Mouse (Mus musculus) thymus, postnatal 36 days (tissue): ENCODE data around the gene Erbin.

Experiments used
- DNase-seq, 2 experiments: peaks; one replicate each; pipeline ENCODE4 v3.0.0; 2022; ENCODE audit warnings: mixed read lengths in 2 of 2

Gene Erbin

GRCm38 (mm10) chr13:103910598-103910997 lies 9.7 kb downstream of the Erbin start:
- DNase-seq: no peak

- DNase-seq: no peak
Measured at GRCm38 (mm10) chr13:103909894-103910293, 10.4 kb downstream of the Erbin start.

GRCm38 (mm10) chr13:103900015-103900414 lies 20.3 kb downstream of the Erbin start:
- no peak for DNase-seq

- DNase-seq: no peak
Measured at GRCm38 (mm10) chr13:103897606-103898005, 22.7 kb downstream of the Erbin start.

- no peak for DNase-seq
Measured at GRCm38 (mm10) chr13:103893065-103893464, 27.2 kb downstream of the Erbin start.

- no peak for DNase-seq
Measured at GRCm38 (mm10) chr13:103890038-103890437, 30.3 kb downstream of the Erbin start.

GRCm38 (mm10) chr13:103886503-103886902 lies 33.8 kb downstream of the Erbin start:
- DNase-seq: no peak

GRCm38 (mm10) chr13:103881200-103881599 lies 39.1 kb downstream of the Erbin start:
- no peak for DNase-seq

- no peak for DNase-seq
Measured at GRCm38 (mm10) chr13:103876743-103877142, 43.6 kb downstream of the Erbin start.

- no peak for DNase-seq
Measured at GRCm38 (mm10) chr13:103875823-103876514, 44.3 kb downstream of the Erbin start.

GRCm38 (mm10) chr13:103870786-103871185 lies 49.5 kb downstream of the Erbin start:
- no peak for DNase-seq

- no peak for DNase-seq
Measured at GRCm38 (mm10) chr13:103870117-103870516, 50.2 kb downstream of the Erbin start.

- DNase-seq: no peak
Measured at GRCm38 (mm10) chr13:103868875-103869274, 51.4 kb downstream of the Erbin start.

GRCm38 (mm10) chr13:103862041-103862440 lies 58.3 kb downstream of the Erbin start:
- DNase-seq: no peak

GRCm38 (mm10) chr13:103859041-103859440 lies 61.3 kb downstream of the Erbin start:
- no peak for DNase-seq

GRCm38 (mm10) chr13:103847614-103848013 lies 72.7 kb downstream of the Erbin start:
- no peak for DNase-seq

GRCm38 (mm10) chr13:103841287-103842201 lies 78.8 kb downstream of the Erbin start:
- no peak for DNase-seq

GRCm38 (mm10) chr13:103838619-103839018 lies 81.7 kb downstream of the Erbin start:
- DNase-seq: no peak

GRCm38 (mm10) chr13:103829623-103830135 lies 90.6 kb downstream of the Erbin start:
- DNase-seq: no peak

GRCm38 (mm10) chr13:103822270-103822669 lies 98.0 kb downstream of the Erbin start:
- no peak for DNase-seq

GRCm38 (mm10) chr13:103819377-103819776 lies 100.9 kb downstream of the Erbin start:
- no peak for DNase-seq

GRCm38 (mm10) chr13:103817935-103818334 lies 102.4 kb downstream of the Erbin start:
- no peak for DNase-seq

- no peak for DNase-seq
Measured at GRCm38 (mm10) chr13:103807464-103807863, 112.8 kb downstream of the Erbin start.
